Mouse (Mus musculus): ENCODE measurements around the gene Ggact. TPM values are rescaled to one million over a fixed set of nuclear protein-coding genes. Genes with fewer than 3 reads are reported as not detected.

The Ggact gene
- polyA plus RNA-seq, 1 experiment from 2014 or later = 48.5 TPM

- no peak for TF ChIP-seq CTCF (IDR thresholded peaks at IDR 0.05)
- in situ Hi-C loops (cut with MboI; ENCODE audit: low pct_unique_long_range_greater_than_20kb) = no loop called here
- POLR2A ChIA-PET = no interaction called here
- ATAC-seq (peak; percentile 73), DNase-seq (ENCODE audit: low read depth, low spot score) (peak; percentile 62)
- no peaks in the 10 kb centered on the region for H3K27me3 ChIP-seq
- CTCF ChIA-PET = interaction anchor here (1.3 to 3.2 kb wide), 5 partner anchors 10 to 660 kb away, joined by 3 to 25 read pairs (median 7); no protein-coding TSS in a partner anchor
These were observed 29.6 kb downstream of the Ggact start for GRCm38 (mm10) chr14:122883821-122884584.

GRCm38 (mm10) chr14:122883410-122883806 is 30.1 kb downstream of the Ggact start:
- in situ Hi-C loops (cut with MboI; ENCODE audit: low pct_unique_long_range_greater_than_20kb) = no loop called here
- H3K27me3 ChIP-seq = no peaks in the 10 kb centered on the region
- ATAC-seq (no peak), DNase-seq (ENCODE audit: low read depth, low spot score) (no peak)
- CTCF ChIA-PET = interaction anchor here (0.7 to 3.2 kb wide), 6 partner anchors 9 to 694 kb away, joined by 3 to 25 read pairs (median 5); no protein-coding TSS in a partner anchor
- POLR2A ChIA-PET = no interaction called here
- TF ChIP-seq CTCF (IDR thresholded peaks at IDR 0.05) = no peak

- ATAC-seq (no peak), DNase-seq (ENCODE audit: low read depth, low spot score) (no peak)
- in situ Hi-C loops (cut with MboI; ENCODE audit: low pct_unique_long_range_greater_than_20kb) = no loop called here
- no peak for TF ChIP-seq CTCF (IDR thresholded peaks at IDR 0.05)
- ChIA-PET POLR2A (no interaction called here), CTCF (interaction anchor here (0.7 to 3.2 kb wide), 6 partner anchors 9 to 693 kb away, joined by 3 to 25 read pairs (median 5); no protein-coding TSS in a partner anchor)
- H3K27me3 ChIP-seq = no peaks in the 10 kb centered on the region
These were observed 30.7 kb downstream of the Ggact start for GRCm38 (mm10) chr14:122882795-122883409.

- DNase-seq (ENCODE audit: low read depth, low spot score) = no peak
- no peaks in the 10 kb centered on the region for H3K27me3 ChIP-seq
- ATAC-seq = no peak
- TF ChIP-seq CTCF (IDR thresholded peaks at IDR 0.05) = no peak
- ChIA-PET POLR2A (no interaction called here), CTCF (interaction anchor here (1.1 to 3.2 kb wide), 2 partner anchors 19 to 692 kb away, joined by 3 to 25 read pairs; no protein-coding TSS in a partner anchor)
- in situ Hi-C loops (cut with MboI; ENCODE audit: low pct_unique_long_range_greater_than_20kb) = no loop called here
These were observed 31.3 kb downstream of the Ggact start for GRCm38 (mm10) chr14:122882201-122882639.

GRCm38 (mm10) chr14:122881699-122882098 is 31.9 kb downstream of the Ggact start:
- H3K27me3 ChIP-seq = no peaks in the 10 kb centered on the region
- in situ Hi-C loops (cut with MboI; ENCODE audit: low pct_unique_long_range_greater_than_20kb) = no loop called here
- ChIA-PET POLR2A (no interaction called here), CTCF (no interaction called here)
- TF ChIP-seq CTCF (IDR thresholded peaks at IDR 0.05) = no peak
- DNase-seq (ENCODE audit: low read depth, low spot score) (no peak), ATAC-seq (no peak)

- in situ Hi-C loops (cut with MboI; ENCODE audit: low pct_unique_long_range_greater_than_20kb) = no loop called here
- TF ChIP-seq CTCF (IDR thresholded peaks at IDR 0.05) = no peak
- POLR2A ChIA-PET = no interaction called here
- ATAC-seq = no peak
- CTCF ChIA-PET = interaction anchor here (1.4 kb wide), 1 partner anchor 21 kb away, joined by 5 read pairs; no protein-coding TSS in a partner anchor
- DNase-seq (ENCODE audit: low read depth, low spot score) = no peak
- no peaks in the 10 kb centered on the region for H3K27me3 ChIP-seq
These were observed 33.3 kb downstream of the Ggact start for GRCm38 (mm10) chr14:122880291-122880690.

GRCm38 (mm10) chr14:122877787-122878186 is 35.8 kb downstream of the Ggact start:
- DNase-seq (ENCODE audit: low read depth, low spot score) = no peak
- CTCF ChIA-PET = no interaction called here
- POLR2A ChIA-PET = interaction anchor here (0.6 kb wide), 1 partner anchor 59 kb away, joined by 3 read pairs; no protein-coding TSS in a partner anchor
- TF ChIP-seq CTCF (IDR thresholded peaks at IDR 0.05) = no peak
- no peaks in the 10 kb centered on the region for H3K27me3 ChIP-seq
- in situ Hi-C loops (cut with MboI; ENCODE audit: low pct_unique_long_range_greater_than_20kb) = loop anchor here (5.0 to 10.0 kb wide), 2 partner anchors 233 to 655 kb away; no protein-coding TSS in a partner anchor
- no peak for ATAC-seq

GRCm38 (mm10) chr14:122876723-122877122 is 36.8 kb downstream of the Ggact start:
- DNase-seq (ENCODE audit: low read depth, low spot score) = no peak
- ChIA-PET CTCF (interaction anchor here (0.7 to 5.7 kb wide), 10 partner anchors 13 to 686 kb away, joined by 3 to 31 read pairs (median 4); no protein-coding TSS in a partner anchor), POLR2A (no interaction called here)
- no peak for TF ChIP-seq CTCF (IDR thresholded peaks at IDR 0.05)
- ATAC-seq = no peak
- in situ Hi-C loops (cut with MboI; ENCODE audit: low pct_unique_long_range_greater_than_20kb) = loop anchor here (5.0 to 10.0 kb wide), 2 partner anchors 232 to 654 kb away; no protein-coding TSS in a partner anchor
- no peaks in the 10 kb centered on the region for H3K27me3 ChIP-seq

GRCm38 (mm10) chr14:122876163-122876562 is 37.4 kb downstream of the Ggact start:
- in situ Hi-C loops (cut with MboI; ENCODE audit: low pct_unique_long_range_greater_than_20kb) = loop anchor here (5.0 to 10.0 kb wide), 2 partner anchors 231 to 654 kb away; no protein-coding TSS in a partner anchor
- CTCF ChIA-PET = interaction anchor here (0.7 to 5.7 kb wide), 10 partner anchors 12 to 685 kb away, joined by 3 to 31 read pairs (median 4); no protein-coding TSS in a partner anchor
- POLR2A ChIA-PET = no interaction called here
- H3K27me3 ChIP-seq = no peaks in the 10 kb centered on the region
- ATAC-seq = peak; percentile 76
- DNase-seq (ENCODE audit: low read depth, low spot score) = peak; percentile 12
- TF ChIP-seq CTCF (IDR thresholded peaks at IDR 0.05) = peak; percentile 86

- CTCF ChIA-PET = interaction anchor here (0.9 to 5.7 kb wide), 6 partner anchors 12 to 652 kb away, joined by 3 to 31 read pairs (median 7); no protein-coding TSS in a partner anchor
- H3K27me3 ChIP-seq = no peaks in the 10 kb centered on the region
- DNase-seq (ENCODE audit: low read depth, low spot score) (no peak), ATAC-seq (no peak)
- in situ Hi-C loops (cut with MboI; ENCODE audit: low pct_unique_long_range_greater_than_20kb) = loop anchor here (5.0 to 10.0 kb wide), 2 partner anchors 231 to 653 kb away; no protein-coding TSS in a partner anchor
- no peak for TF ChIP-seq CTCF (IDR thresholded peaks at IDR 0.05)
- POLR2A ChIA-PET = interaction anchor here (1.2 kb wide), 1 partner anchor 11 kb away, joined by 3 read pairs; no protein-coding TSS in a partner anchor
These were observed 37.9 kb downstream of the Ggact start for GRCm38 (mm10) chr14:122875636-122876035.
